Mouse (Mus musculus): ENCODE data around the gene Tagln. TPM values are rescaled to one million over a fixed set of nuclear protein-coding genes. Genes with fewer than 3 reads are reported as not detected.
A peak's percentile ranks its signal among the peaks of the same experiment; 100 is the strongest.

Gene Tagln
- total and polyA plus RNA-seq, 3 experiments = 80.8 to 268 (median 80.9) TPM

GRCm38 (mm10) chr9:45907078-45907428, 28.8 kb downstream of the Tagln start:
- no peak for DNase-seq

- peak; percentile 95 for DNase-seq
Observed at GRCm38 (mm10) chr9:45906355-45907077, 29.3 kb downstream of the Tagln start, which contains the start of the genes Pcsk7 and Rnf214. Gene Pcsk7, plus strand, starts transcription at chr9:45906497. Gene Rnf214, minus strand, starts transcription at chr9:45906911.

GRCm38 (mm10) chr9:45905811-45906237, 30.0 kb downstream of the Tagln start:
- DNase-seq = peak; percentile 54

- no peak for DNase-seq
Observed at GRCm38 (mm10) chr9:45905196-45905595, 30.7 kb downstream of the Tagln start.

GRCm38 (mm10) chr9:45893681-45894080, 42.2 kb downstream of the Tagln start:
- DNase-seq = no peak

Small RNA genes within 50 kb of the gene (microRNA-seq; reads per million reads assigned to microRNA genes)
- gene Mir7087 = 0.88 to 2.5 reads per million in 2 experiments

Other genes starting within 250 kb of the Tagln start
- 10 to 100 TPM; 15.0 to 18.8 TPM for gene Cep164, start 107.4 kb downstream of the Tagln start, total RNA-seq (2021)
- gene Cep164, start 107.4 kb downstream of the Tagln start, polyA plus RNA-seq (2012; rRNA removed) = 23.4 and 28.1 TPM in 2 replicates
- gene Bace1, start 97.5 kb downstream of the Tagln start, total RNA-seq (2021) = 10 to 100 TPM; 22.0 to 27.6 TPM
- gene Bace1, start 97.5 kb downstream of the Tagln start, polyA plus RNA-seq (2012; rRNA removed) = 22.9 and 28.7 TPM in 2 replicates
- 10 to 100 TPM; 20.8 to 30.0 TPM for gene Pcsk7, start 29.6 kb downstream of the Tagln start, total RNA-seq (2021)
- 18.4 and 28.0 TPM in 2 replicates for gene Pcsk7, start 29.6 kb downstream of the Tagln start, polyA plus RNA-seq (2012; rRNA removed)
- 10 to 100 TPM; 37.4 to 48.5 TPM for gene Rnf214, start 29.1 kb downstream of the Tagln start, total RNA-seq (2021)
- gene Rnf214, start 29.1 kb downstream of the Tagln start, polyA plus RNA-seq (2012; rRNA removed) = 15.8 and 17.6 TPM in 2 replicates
- gene Sidt2, start 19.2 kb upstream of the Tagln start, total RNA-seq (2021) = 100 to 1,000 TPM; 138 to 351 TPM
- gene Sidt2, start 19.2 kb upstream of the Tagln start, polyA plus RNA-seq (2012; rRNA removed) = 942 and 1,575 TPM in 2 replicates
- gene Pafah1b2, start 76.6 kb upstream of the Tagln start, total RNA-seq (2021) = 100 to 1,000 TPM; 154 to 167 TPM
- gene Pafah1b2, start 76.6 kb upstream of the Tagln start, polyA plus RNA-seq (2012; rRNA removed) = 57.5 and 96.7 TPM in 2 replicates
- 10 to 100 TPM; 49.2 to 87.3 TPM for gene Sik3, start 76.8 kb upstream of the Tagln start, total RNA-seq (2021)
- 17.2 and 30.2 TPM in 2 replicates for gene Sik3, start 76.8 kb upstream of the Tagln start, polyA plus RNA-seq (2012; rRNA removed)

Data from adrenal gland, adult 2 months (tissue).